11 mouse cellular contexts compared by ENCODE assay signal in the genomic region with DNA sequence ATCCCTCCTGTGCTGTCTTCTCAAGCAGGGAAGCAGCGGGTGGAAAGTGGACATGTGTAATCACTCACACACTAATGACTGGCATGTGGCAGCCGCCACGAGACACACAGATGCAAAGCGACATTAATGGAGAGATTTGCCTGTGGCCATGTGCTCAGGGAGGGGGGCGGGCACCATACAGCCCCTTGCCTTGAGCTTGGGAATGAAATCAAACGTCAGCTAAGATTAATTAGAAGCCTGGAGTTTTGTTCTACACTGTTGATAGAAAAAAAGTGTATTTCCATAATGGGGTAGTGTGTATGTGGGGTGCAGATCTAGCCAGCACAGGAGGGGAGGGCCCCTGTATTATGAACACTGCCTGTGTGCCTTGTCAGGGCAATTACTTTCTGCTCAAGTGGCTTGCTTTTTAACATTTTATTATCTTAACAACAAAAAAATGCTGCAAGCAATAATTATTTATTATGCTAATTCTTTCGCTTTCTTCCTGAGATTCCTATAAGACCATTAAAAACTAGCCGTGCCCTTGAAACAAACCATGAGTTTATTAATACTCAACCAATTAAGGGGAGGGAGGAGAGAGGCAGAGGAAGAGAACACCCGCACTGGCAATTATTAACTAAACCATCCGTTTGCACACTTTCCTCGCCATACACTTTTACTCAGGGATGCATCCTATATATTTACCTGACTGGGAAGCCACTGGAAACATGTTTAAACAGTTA. TPM values are rescaled to one million over a fixed set of nuclear protein-coding genes. Genes with fewer than 3 reads are reported as not detected.
DNase-seq lines count a peak whose midpoint lies in the region; ATAC-seq lines count a peak whose summit lies in the region.
"Had no signal": no experiment of that assay in that cellular context is flagged by ENCODE, and none has a peak within 500 bp of the region (broad histone marks: within the 10 kb centered on the region; RNA-seq: fewer than 3 reads in every experiment).

No protein-coding gene starts in this region.

- no peak overlapping the region for H3K4me3 ChIP-seq in intestine, embryonic 15.5 days (replicated peaks)
- no peak overlapping the region for H3K4me3 ChIP-seq in intestine, embryonic 16.5 days (ENCODE audit: low read length)
- H3K4me3 ChIP-seq in embryonic facial prominence, embryonic 11.5 days (ENCODE audit: low read depth, low read length) = no peak overlapping the region
- no peak overlapping the region for H3K4me3 ChIP-seq in hindbrain, embryonic 14.5 days (replicated peaks; ENCODE audit: low read length)

- no peak overlapping the region for H3K9ac ChIP-seq in intestine, embryonic 15.5 days
- H3K9ac ChIP-seq in intestine, embryonic 16.5 days (ENCODE audit: low read depth, low read length) = no peak overlapping the region
- no peak overlapping the region for H3K9ac ChIP-seq in embryonic facial prominence, embryonic 11.5 days (replicated peaks; ENCODE audit: low read length)
- H3K9ac ChIP-seq in hindbrain, embryonic 14.5 days = no peak overlapping the region

- peak; percentile 62 for ATAC-seq in intestine, embryonic 15.5 days
- ATAC-seq in intestine, embryonic 16.5 days = no peak; the same call in 1 of the 2 replicates
- peak; percentile 18; the same call in 1 of the 2 replicates for ATAC-seq in embryonic facial prominence, embryonic 11.5 days (replicated peaks; ENCODE audit: insufficient number of reproducible peaks, low FRiP score, low TSS enrichment, low read depth)
- peak; percentile 75; the same call in 1 of the 2 replicates for ATAC-seq in hindbrain, embryonic 14.5 days (ENCODE audit: low FRiP score)

- H3K36me3 ChIP-seq in intestine, embryonic 15.5 days = no peaks in the 10 kb centered on the region
- no peaks in the 10 kb centered on the region for H3K36me3 ChIP-seq in intestine, embryonic 16.5 days (ENCODE audit: control insufficient read depth, insufficient read depth, low read length)
- H3K36me3 ChIP-seq in embryonic facial prominence, embryonic 11.5 days (replicated peaks; ENCODE audit: control insufficient read depth, insufficient read depth, low read depth, low read length) = no peaks in the 10 kb centered on the region
- H3K36me3 ChIP-seq in hindbrain, embryonic 14.5 days (replicated peaks; ENCODE audit: control insufficient read depth, insufficient read depth) = no peaks in the 10 kb centered on the region
- H3K36me3 ChIP-seq: G1E had no signal

- 44% methylated on average over 11 of the region's 11 CpGs for WGBS in intestine, embryonic 15.5 days
- 44% methylated on average over 11 of the region's 11 CpGs for WGBS in intestine, embryonic 16.5 days
- WGBS in embryonic facial prominence, embryonic 11.5 days = 31% methylated on average over 11 of the region's 11 CpGs
- WGBS in hindbrain, embryonic 14.5 days = 38% methylated on average over 11 of the region's 11 CpGs

- no peaks in the 10 kb centered on the region for H3K27me3 ChIP-seq in intestine, embryonic 15.5 days (replicated peaks)
- no peaks in the 10 kb centered on the region for H3K27me3 ChIP-seq in intestine, embryonic 16.5 days (replicated peaks; ENCODE audit: control insufficient read depth, insufficient read depth, low read length)
- H3K27me3 ChIP-seq in embryonic facial prominence, embryonic 11.5 days (ENCODE audit: control insufficient read depth, insufficient read depth, low read length) = no peaks in the 10 kb centered on the region; the same call in 1 of the 2 replicates
- no peaks in the 10 kb centered on the region for H3K27me3 ChIP-seq in hindbrain, embryonic 14.5 days (ENCODE audit: control insufficient read depth, insufficient read depth, low read length)

- no peak overlapping the region for H3K27ac ChIP-seq in intestine, embryonic 15.5 days
- H3K27ac ChIP-seq in intestine, embryonic 16.5 days (ENCODE audit: low read length) = no peak overlapping the region
- no peak overlapping the region for H3K27ac ChIP-seq in embryonic facial prominence, embryonic 11.5 days (replicated peaks; ENCODE audit: low read depth, low read length)
- H3K27ac ChIP-seq in hindbrain, embryonic 14.5 days = no peak overlapping the region

- 0 out of 2 replicates have a peak, but pooled peaks cover 4% of the 10 kb centered on the region for H3K4me1 ChIP-seq in intestine, embryonic 15.5 days (replicated peaks)
- no peaks in the 10 kb centered on the region for H3K4me1 ChIP-seq in intestine, embryonic 16.5 days (ENCODE audit: control insufficient read depth, insufficient read depth, low read length)
- H3K4me1 ChIP-seq in embryonic facial prominence, embryonic 11.5 days (ENCODE audit: control insufficient read depth, insufficient read depth, low read length) = no peaks in the 10 kb centered on the region
- H3K4me1 ChIP-seq in hindbrain, embryonic 14.5 days (replicated peaks; ENCODE audit: control insufficient read depth, insufficient read depth, low read length) = peaks cover 8% of the 10 kb centered on the region; the same call in 1 of the 2 replicates

- peak; percentile 64 for DNase-seq in embryonic facial prominence, embryonic 11.5 days (ENCODE audit: low spot score)
- peak; percentile 45 for DNase-seq in hindbrain, embryonic 14.5 days (ENCODE audit: low spot score)
- peak; percentile 21 for DNase-seq in mesoderm, embryonic 11.5 days (ENCODE audit: low read depth, low spot score)
- no peak for DNase-seq in testis, postnatal 10 days (ENCODE audit: low spot score)
- no peak for DNase-seq in lung, postnatal 25 days (ENCODE audit: low spot score)
- no peak for DNase-seq in urinary bladder, postnatal 10 days (ENCODE audit: low spot score)
- DNase-seq: gastrocnemius, postnatal 14 days; heart, postnatal 10 days had no signal

- H3K9me3 ChIP-seq in intestine, embryonic 15.5 days = no peaks in the 10 kb centered on the region
- H3K9me3 ChIP-seq in intestine, embryonic 16.5 days (ENCODE audit: control insufficient read depth, low read length) = no peaks in the 10 kb centered on the region
- no peaks in the 10 kb centered on the region for H3K9me3 ChIP-seq in embryonic facial prominence, embryonic 11.5 days (replicated peaks; ENCODE audit: control insufficient read depth, low read length)
- H3K9me3 ChIP-seq in hindbrain, embryonic 14.5 days (ENCODE audit: control insufficient read depth, low read length) = no peaks in the 10 kb centered on the region

- no peak overlapping the region for H3K4me2 ChIP-seq in intestine, embryonic 15.5 days (replicated peaks)
- no peak overlapping the region for H3K4me2 ChIP-seq in intestine, embryonic 16.5 days (ENCODE audit: low read depth, low read length)
- H3K4me2 ChIP-seq in embryonic facial prominence, embryonic 11.5 days (ENCODE audit: low read depth, low read length) = no peak overlapping the region
- no peak overlapping the region for H3K4me2 ChIP-seq in hindbrain, embryonic 14.5 days (replicated peaks)

RNA-seq across cellular contexts. Expression of gene Ptprm, which starts 30.3 kb away (rescaled TPM):
- polyA plus RNA-seq in intestine, embryonic 15.5 days (2015; fragmentation: Nextera tagmentation; extraction: Ambion mirVana) = 11.2 and 11.9 TPM in 2 replicates
- polyA plus RNA-seq in intestine, embryonic 16.5 days (2015; fragmentation: Nextera tagmentation; extraction: Ambion mirVana) = 7.0 and 8.5 TPM in 2 replicates
- 9.9 and 10.3 TPM in 2 replicates for polyA plus RNA-seq in embryonic facial prominence, embryonic 11.5 days (2014; fragmentation: Nextera tagmentation; extraction: Ambion mirVana)
- polyA plus RNA-seq in hindbrain, embryonic 14.5 days (2014; fragmentation: Nextera tagmentation; extraction: Ambion mirVana) = 31.4 TPM in 2 replicates
- polyA plus RNA-seq: G1E had no signal

Comparison
In these comparisons a context has a peak if more than half of its experiments do, and no peak if none do; other contexts are left out.
1. DNase-seq: peak in embryonic facial prominence, embryonic 11.5 days (single experiment), hindbrain, embryonic 14.5 days (single experiment) and mesoderm, embryonic 11.5 days (single experiment); none in testis, postnatal 10 days (single experiment), lung, postnatal 25 days (single experiment) and urinary bladder, postnatal 10 days (single experiment).